Mouse (Mus musculus): ENCODE measurements around the gene Zfp317.
"Not testable (repeated sequence)": the region's sequence is repeated elsewhere in the genome, so short reads cannot be mapped to it uniquely, and the experiment has no call there.

The Zfp317 gene

DNA sequence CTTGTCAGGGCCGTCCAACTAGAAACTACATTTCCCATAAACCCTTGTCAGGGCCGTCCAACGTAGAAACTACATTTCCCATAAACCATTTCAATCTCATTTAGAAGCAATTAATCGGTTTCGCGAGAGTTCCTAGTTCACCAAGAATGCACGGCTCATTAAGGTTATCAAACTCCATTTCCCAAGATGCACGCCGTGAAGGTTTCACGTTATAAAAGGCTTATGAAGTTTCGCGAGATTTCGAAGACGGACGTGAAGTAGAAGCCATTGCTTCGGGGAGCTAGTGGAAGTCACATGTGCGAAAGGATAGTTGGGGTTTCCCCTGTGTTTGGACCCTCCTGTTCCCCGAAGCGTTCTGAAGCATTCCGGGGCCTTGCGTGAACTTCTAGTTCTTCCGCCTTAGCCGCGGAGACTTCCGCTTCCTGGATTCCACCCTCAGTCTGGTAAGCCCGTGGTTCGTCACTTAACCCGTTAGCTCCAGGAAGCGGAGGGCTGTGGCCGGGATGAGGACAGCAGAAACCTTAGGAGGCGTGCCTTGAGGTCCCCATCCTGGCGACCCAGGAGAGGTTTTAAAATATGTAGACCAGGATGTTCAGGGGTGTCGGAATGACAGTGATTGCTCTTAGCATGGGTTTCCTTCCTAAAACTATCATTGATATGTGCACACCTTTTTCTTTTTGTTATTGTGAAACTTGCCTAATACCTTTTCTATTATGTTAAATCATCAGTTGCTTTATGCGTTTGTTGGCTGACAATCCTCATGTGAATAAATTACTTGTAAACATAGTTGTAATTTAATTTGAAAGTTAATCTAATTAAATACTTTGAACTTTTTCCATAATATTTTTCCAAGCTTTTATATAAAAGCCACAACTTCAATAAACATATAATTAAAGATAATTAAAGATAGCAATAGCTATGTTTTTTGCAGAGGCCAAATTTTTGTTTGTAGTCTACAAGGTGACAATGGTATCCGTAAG lies at the start of gene Zfp317:
Zfp317 (plus strand) TSS at position 260 of the 980 bp plus-strand sequence.
- peak; percentile 82 to 94 for DNase-seq

DNA sequence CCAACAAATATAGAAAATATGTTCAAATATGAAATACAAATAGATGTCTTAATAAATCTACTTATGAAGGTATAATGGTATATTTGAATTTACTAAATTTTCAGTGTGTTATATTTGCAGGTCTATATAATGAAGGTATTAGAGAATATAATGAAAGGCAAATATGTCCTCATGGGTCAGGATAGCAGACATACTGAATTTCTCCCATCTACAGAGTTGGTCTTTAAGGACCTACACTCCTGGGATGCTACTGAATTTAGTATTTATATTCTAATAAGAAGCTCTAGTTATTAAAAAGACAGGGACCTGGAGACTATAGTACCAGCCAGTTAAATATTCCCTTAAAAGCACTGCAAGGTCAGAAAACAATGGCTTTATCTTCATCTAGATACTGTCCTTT lies 39.6 kb upstream of the Zfp317 start, which contains the start of gene Olfr855:
Olfr855 (plus strand) TSS at position 301 of the 400 bp plus-strand sequence.
- DNase-seq: no peak

DNA sequence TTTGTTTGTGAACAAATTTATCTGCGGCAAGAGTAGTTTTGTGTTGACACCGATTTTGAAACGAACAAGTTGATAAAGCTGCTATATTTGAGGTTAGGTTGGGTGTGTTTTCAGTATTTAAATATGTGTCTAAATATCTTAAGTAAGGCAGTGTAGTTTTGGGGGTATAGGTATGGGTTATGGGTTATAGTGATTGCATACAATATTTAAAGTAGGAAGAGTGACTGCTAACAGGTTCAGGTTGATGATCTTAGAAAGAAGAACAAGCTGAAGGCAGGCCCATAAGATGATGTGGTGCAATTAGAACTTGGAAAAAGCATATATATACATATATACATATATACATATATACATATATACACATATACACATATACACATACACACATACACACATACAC lies 605 bp upstream of the Zfp317 start:
- DNase-seq: no peak

DNA sequence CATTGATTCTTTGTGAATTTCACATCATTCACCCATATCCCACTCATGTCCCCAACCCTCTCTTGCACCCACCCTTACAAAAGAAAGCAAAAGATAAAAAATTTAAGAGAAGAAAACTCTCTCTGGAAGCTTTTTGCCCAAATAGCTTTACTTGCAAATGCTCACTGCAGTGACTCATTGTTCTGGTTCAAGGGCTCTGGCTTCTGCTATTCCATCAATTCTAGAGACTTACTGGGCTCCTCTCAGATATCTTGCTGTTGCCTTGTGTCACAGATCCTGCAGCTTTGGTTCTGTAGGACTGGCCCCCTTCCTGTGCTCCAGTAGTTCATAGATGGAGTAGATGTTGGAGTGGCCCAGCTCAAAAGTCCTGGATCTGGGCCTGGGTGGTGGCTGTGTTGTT lies 7.7 kb downstream of the Zfp317 start:
- DNase-seq: no peak

DNA sequence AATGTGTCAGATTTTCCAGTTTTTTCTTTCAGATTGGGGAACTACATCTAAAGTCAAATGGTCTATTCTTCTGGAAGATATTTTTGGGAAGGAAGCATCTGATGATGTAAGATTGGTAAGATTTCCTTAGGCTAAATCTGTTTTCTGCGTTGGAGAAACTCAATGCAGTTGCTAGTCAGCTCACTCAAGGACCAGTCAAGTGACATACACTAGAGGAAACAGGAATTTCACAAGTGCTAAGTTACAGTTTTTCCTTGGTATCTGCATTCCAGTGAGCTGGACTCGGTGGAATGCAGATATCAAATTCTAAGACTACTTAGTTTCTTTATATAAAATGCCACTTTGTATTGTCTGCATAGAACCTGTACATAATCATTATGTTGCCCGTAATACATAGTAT lies 23.3 kb downstream of the Zfp317 start:
- no peak for DNase-seq

DNA sequence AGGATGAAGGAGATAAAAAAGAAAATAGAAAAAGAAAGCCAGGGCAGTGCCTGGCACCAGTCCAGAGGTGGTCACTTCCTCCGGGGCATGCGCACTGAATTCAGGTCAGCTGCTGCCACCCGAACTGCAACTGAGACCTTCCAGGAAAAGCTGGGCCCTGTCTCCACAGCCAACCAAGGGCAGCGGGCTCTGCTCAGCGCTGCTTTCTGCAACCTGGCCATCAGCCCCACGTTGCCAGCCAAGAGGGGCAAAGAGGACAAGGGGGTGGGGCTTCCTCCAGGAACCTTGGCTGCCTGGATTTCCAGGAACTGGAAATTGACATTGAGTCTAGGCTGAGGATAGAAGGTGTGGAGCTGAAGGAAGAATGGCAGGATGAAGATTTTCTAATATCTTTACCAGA lies 68.4 kb downstream of the Zfp317 start:
- DNase-seq: no peak

DNA sequence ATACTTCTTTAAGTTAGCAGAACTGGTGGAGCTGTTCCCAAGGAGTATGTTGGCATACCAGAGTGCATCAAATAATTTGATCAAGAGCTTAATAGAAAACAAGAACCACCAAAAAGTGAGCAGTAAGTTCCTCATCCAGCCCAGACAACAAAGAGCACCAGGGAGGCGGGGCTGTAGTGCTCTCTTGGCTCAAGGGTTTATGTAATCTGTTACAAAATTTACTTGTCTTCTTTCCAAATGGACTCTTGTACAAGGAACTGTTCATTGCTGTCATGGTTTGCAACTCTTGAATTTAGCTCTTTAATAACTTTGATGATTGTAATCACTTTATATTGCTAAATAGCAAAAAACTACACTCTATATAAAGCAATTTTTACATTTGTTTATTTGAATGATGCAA lies 69.5 kb downstream of the Zfp317 start:
- DNase-seq: no peak

DNA sequence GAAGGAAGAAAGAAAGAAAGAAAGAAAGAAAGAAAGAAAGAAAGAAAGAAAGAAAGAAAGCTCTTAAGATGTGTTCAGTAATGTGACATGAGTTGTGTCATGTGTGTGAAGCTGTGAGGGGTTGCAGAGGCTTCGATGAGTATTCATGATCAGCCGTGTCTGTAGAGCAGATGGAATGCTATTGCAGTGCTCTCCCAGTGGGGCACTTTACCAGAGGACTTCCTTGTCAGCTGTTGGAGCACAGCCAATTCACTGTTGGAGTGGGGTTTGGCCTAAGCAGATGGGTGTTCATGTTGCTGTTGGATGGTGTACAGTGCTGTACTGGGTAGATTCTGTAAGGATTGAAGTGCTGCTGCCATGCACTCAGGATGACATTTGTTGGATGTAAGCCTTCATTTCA lies 70.5 kb downstream of the Zfp317 start:
- no peak for DNase-seq

DNA sequence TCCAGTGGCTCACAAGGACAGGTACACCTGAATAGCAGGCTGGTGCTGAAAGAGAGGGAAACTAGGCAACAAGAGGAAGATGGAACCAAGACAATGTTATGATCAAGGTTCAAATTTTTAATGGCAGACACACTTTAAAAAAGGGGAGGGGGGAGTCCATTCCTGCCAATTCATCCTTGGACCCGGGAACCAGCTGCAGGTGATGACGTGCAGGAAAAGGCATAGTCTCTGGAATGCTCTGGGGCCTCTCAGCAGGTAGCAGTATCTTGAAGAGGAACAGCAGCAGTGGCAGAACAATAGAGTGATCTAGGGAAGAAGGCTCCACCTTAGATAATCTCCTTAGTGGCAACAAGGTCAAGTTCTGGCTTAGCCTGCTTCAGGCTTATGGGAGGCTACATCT lies 72.4 kb downstream of the Zfp317 start:
- not testable (repeated sequence) for DNase-seq

DNA sequence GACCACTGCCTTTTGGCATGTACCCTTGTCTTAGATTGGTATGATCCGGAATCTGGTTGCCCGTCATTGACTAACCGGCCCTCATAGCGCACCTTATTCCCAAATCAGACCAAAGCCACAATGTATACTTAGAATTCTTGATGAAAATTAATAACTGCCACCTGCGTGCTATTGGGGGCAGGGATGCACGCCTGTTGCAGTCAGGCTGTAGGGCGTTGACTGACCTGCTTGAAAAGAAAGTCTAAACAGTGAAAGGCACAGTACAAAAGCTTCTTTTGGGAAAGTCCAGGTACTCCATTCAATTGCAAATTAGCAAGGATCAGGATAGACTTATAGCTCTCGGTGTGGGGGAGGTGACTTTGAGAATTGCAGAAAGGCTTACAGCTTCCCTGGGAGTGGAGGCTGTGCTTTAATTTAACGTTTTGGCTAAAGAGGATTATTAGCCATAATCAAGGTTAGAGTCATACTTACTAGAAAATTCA lies 73.0 kb downstream of the Zfp317 start:
- DNase-seq: not testable (repeated sequence)

Measured in thymus, adult 18-20 months (tissue).